Mouse (Mus musculus) stomach, postnatal 0 days (tissue): ENCODE results near the gene Rasgrp2. TPM values are rescaled to one million over a fixed set of nuclear protein-coding genes. Genes with fewer than 3 reads are reported as not detected.

ENCODE experiments used
- ATAC-seq: fragments of 200-750 bp; cut with Nextera tagmentation; 2 replicates; pipeline ENCODE4 v1.8.0; 2017; ENCODE audit not compliant: low FRiP score, low TSS enrichment
- DNase-seq: peaks from one replicate; pipeline ENCODE4 v3.0.0-alpha.2; 2016; ENCODE audit warnings: low spot score
- H3K27ac ChIP-seq: fragments of 300-500 bp; sonication (generic); replicated peaks from 2 replicates; pipeline ENCODE4 v1.5.1; 2014; ENCODE audit warnings: mild to moderate bottlenecking, control low read depth
- H3K27me3 ChIP-seq: fragments of 300-500 bp; sonication (generic); 2 replicates; pipeline ENCODE4 v1.6.1; 2014; ENCODE audit warnings: low read length; ENCODE audit not compliant: control insufficient read depth, insufficient read depth
- H3K36me3 ChIP-seq: fragments of 300-500 bp; sonication (generic); 2 replicates; pipeline ENCODE4 v1.6.1; 2014; ENCODE audit warnings: low read length, mixed read lengths; ENCODE audit not compliant: control insufficient read depth, insufficient read depth
- H3K4me1 ChIP-seq: fragments of 300-500 bp; sonication (generic); replicated peaks from 2 replicates; pipeline ENCODE4 v1.6.1; 2014; ENCODE audit warnings: antibody characterized with exemption; ENCODE audit not compliant: control insufficient read depth, insufficient read depth
- H3K4me2 ChIP-seq: fragments of 300-500 bp; sonication (generic); replicated peaks from 2 replicates; pipeline ENCODE4 v1.6.1; 2014; ENCODE audit warnings: low read depth, mild to moderate bottlenecking, control low read depth, moderate library complexity
- H3K4me3 ChIP-seq: fragments of 300-500 bp; sonication (generic); 2 replicates; pipeline ENCODE4 v1.5.1; 2014; ENCODE audit warnings: low read depth, low read length, control low read depth
- H3K9ac ChIP-seq: fragments of 300-500 bp; sonication (generic); 2 replicates; pipeline ENCODE4 v1.6.1; 2014; ENCODE audit warnings: mild to moderate bottlenecking, low read length, control low read depth, mixed read lengths
- H3K9me3 ChIP-seq: fragments of 300-500 bp; sonication (generic); 2 replicates; pipeline ENCODE4 v1.6.1; 2016; ENCODE audit warnings: low read length; ENCODE audit not compliant: control insufficient read depth
- CTCF ChIP-seq: IDR thresholded peaks from 2 replicates; pipeline ENCODE4 v1.5.1; 2016; ENCODE audit warnings: antibody characterized with exemption, low read depth, mild to moderate bottlenecking, moderate library complexity
- EP300 ChIP-seq: optimal IDR thresholded peaks from 2 replicates; pipeline ENCODE3; 2016; ENCODE audit warnings: antibody characterized with exemption
- WGBS: fragments of 180-500 bp; shearing (Covaris S2); extraction: QIAGEN DNeasy Blood & Tissue Kit; methylation state at CpG from one replicate; pipeline ENCODE4 v1.1.7; 2014; 5-methylcytosine and 5-hydroxymethylcytosine counted together
- polyA plus RNA-seq: library from polyadenylated mRNA; unstranded; fragments of >200 nt; fragmentation: Nextera tagmentation; extraction: Ambion mirVana; gene quantifications from 2 replicates; pipeline ENCODE4 v1.2.1, GENCODE M21; 2015

Gene Rasgrp2
- polyA plus RNA-seq, 1 experiment from 2014 or later: 57.3 TPM

- 68% methylated on average over 14 of the region's 14 CpGs for WGBS
- TF ChIP-seq CTCF (no peak), EP300 (no peak)
- no peaks in the 10 kb centered on the region for H3K9me3 ChIP-seq
- ATAC-seq (no peak), DNase-seq (no peak)
- H3K4me3 ChIP-seq: no peak overlapping the region
- no peaks in the 10 kb centered on the region for H3K4me1 ChIP-seq
- H3K36me3 ChIP-seq: no peaks in the 10 kb centered on the region; the same call in 1 of the 2 replicates
- H3K4me2 ChIP-seq: no peak overlapping the region
- H3K9ac ChIP-seq: no peak overlapping the region
- no peaks in the 10 kb centered on the region for H3K27me3 ChIP-seq
- no peak overlapping the region for H3K27ac ChIP-seq
These were observed 13.7 kb downstream of the Rasgrp2 start for GRCm38 (mm10) chr19:6412798-6413197.

- no peak overlapping the region for H3K27ac ChIP-seq
- H3K4me3 ChIP-seq: no peak overlapping the region
These were observed 16.3 kb downstream of the Rasgrp2 start for GRCm38 (mm10) chr19:6415454-6415853.

GRCm38 (mm10) chr19:6416124-6416770 is 17.1 kb downstream of the Rasgrp2 start:
- WGBS: 20% methylated on average over 9 of the region's 9 CpGs
- no peak for DNase-seq
- H3K27me3 ChIP-seq: peaks cover 5% of the 10 kb centered on the region; the same call in 1 of the 2 replicates
- H3K4me2 ChIP-seq: no peak overlapping the region
- no peaks in the 10 kb centered on the region for H3K9me3 ChIP-seq
- no peak overlapping the region for H3K27ac ChIP-seq
- no peak for ATAC-seq
- no peak overlapping the region for H3K9ac ChIP-seq
- no peaks in the 10 kb centered on the region; the same call in 1 of the 2 replicates for H3K36me3 ChIP-seq
- TF ChIP-seq CTCF: no peak
- no peak for TF ChIP-seq EP300
- no peaks in the 10 kb centered on the region for H3K4me1 ChIP-seq
- H3K4me3 ChIP-seq: no peak overlapping the region

More at GRCm38 (mm10) chr19:6415454-6415853, 16.3 kb downstream of the Rasgrp2 start:
- ATAC-seq (no peak), DNase-seq (no peak)
- TF ChIP-seq CTCF (no peak), EP300 (no peak)
- Histone ChIP-seq H3K36me3 (no peaks in the 10 kb centered on the region; the same call in 1 of the 2 replicates), H3K4me2 (no peak overlapping the region), H3K9me3 (no peaks in the 10 kb centered on the region), H3K4me1 (no peaks in the 10 kb centered on the region), H3K27me3 (peaks cover 4% of the 10 kb centered on the region; the same call in 1 of the 2 replicates), H3K9ac (no peak overlapping the region)
- 46% methylated on average over 6 of the region's 6 CpGs for WGBS

GRCm38 (mm10) chr19:6416894-6417761 is 18.0 kb downstream of the Rasgrp2 start:
- no peak overlapping the region for H3K4me2 ChIP-seq
- 55% methylated on average over 12 of the region's 12 CpGs for WGBS
- H3K4me3 ChIP-seq: no peak overlapping the region
- peaks cover 5% of the 10 kb centered on the region; the same call in 1 of the 2 replicates for H3K27me3 ChIP-seq
- H3K9me3 ChIP-seq: no peaks in the 10 kb centered on the region
- H3K9ac ChIP-seq: no peak overlapping the region
- H3K36me3 ChIP-seq: no peaks in the 10 kb centered on the region; the same call in 1 of the 2 replicates
- DNase-seq (peak; percentile 54), ATAC-seq (peak; percentile 39)
- H3K27ac ChIP-seq: no peak overlapping the region
- no peak for TF ChIP-seq EP300
- no peak for TF ChIP-seq CTCF
- no peaks in the 10 kb centered on the region for H3K4me1 ChIP-seq

GRCm38 (mm10) chr19:6418233-6418879 is 19.2 kb downstream of the Rasgrp2 start, which contains the start of gene Nrxn2:
TSS of gene Nrxn2 (plus strand) at chr19:6418731.
- H3K27me3 ChIP-seq: peaks cover 5% of the 10 kb centered on the region; the same call in 1 of the 2 replicates
- H3K4me2 ChIP-seq: peak within 1 kb of the TSS; percentile 75
- DNase-seq (peak; percentile 83), ATAC-seq (peak; percentile 80)
- H3K9ac ChIP-seq: peak within 1 kb of the TSS; percentile 56; the same call in 1 of the 2 replicates
- H3K27ac ChIP-seq: no peak within 1 kb of the TSS
- peak within 1 kb of the TSS; percentile 29 for H3K4me3 ChIP-seq
- 0% methylated on average over 33 of the region's 46 CpGs for whole genome bisulfite sequencing
- H3K9me3 ChIP-seq: no peaks in the 10 kb centered on the region
- H3K36me3 ChIP-seq: no peaks in the 10 kb centered on the region; the same call in 1 of the 2 replicates
- no peaks in the 10 kb centered on the region for H3K4me1 ChIP-seq
- TF ChIP-seq EP300 (no peak), CTCF (peak; percentile 89)
